Mouse (Mus musculus): ENCODE results near the gene Myo10.

DNA sequence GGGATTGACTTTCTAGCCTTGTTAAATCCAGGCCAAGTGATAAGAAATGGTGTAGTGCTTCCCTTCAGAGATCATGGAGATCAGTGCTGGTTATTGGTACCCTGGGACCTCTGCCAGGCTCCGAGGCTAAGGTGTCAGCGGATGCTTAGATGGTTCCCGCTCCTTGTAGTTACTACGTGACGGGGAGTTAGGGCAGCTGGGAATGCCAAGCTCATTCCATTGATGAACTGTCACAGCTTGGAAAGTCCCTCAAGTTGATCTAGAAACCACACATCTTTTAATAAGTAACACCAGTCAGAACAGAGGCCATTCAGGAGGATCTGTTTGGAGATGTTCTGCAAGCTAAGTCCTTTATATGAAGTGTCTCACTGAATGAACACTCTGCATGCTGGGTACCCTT lies 16.9 kb downstream of the Myo10 start:
- TF ChIP-seq CTCF (IDR thresholded peaks at IDR 0.05; ENCODE audit: borderline replicate concordance, insufficient read depth, low read length), result no peak
- no peak for TF ChIP-seq POLR2A (IDR thresholded peaks at IDR 0.05; ENCODE audit: low read depth, low read length)

All from embryonic fibroblast, embryonic 13.5 days (primary cell).